Mouse (Mus musculus) CH12.LX (cell line): Measurements from ENCODE around the gene Olfr215. TPM values are rescaled to one million over a fixed set of nuclear protein-coding genes. Genes with fewer than 3 reads are reported as not detected.

Experiments
- DNase-seq: peaks from one replicate; pipeline ENCODE4 v3.0.0-alpha.2; 2013; ENCODE audit errors: extremely low read depth
- H3K27ac ChIP-seq: 2 replicates; pipeline ENCODE4 v1.5.1; 2012; ENCODE audit warnings: low read depth, mild to moderate bottlenecking, control low read depth, moderate library complexity; ENCODE audit not compliant: insufficient read depth
- H3K27me3 ChIP-seq: replicated peaks from 2 replicates; pipeline ENCODE3; 2012; ENCODE audit warnings: inconsistent platforms
- H3K36me3 ChIP-seq, 2 experiments: replicated peaks in 1 of 2; 2 replicates each; pipeline versions ENCODE3 to v1.6.1; 2012; ENCODE audit warnings: inconsistent platforms in 1 of 2, low read length in 1 of 2, mild to moderate bottlenecking in 1 of 2, mixed read lengths in 1 of 2, moderate library complexity in 1 of 2; ENCODE audit not compliant: control insufficient read depth in 1 of 2, insufficient read depth in 1 of 2
- H3K4me1 ChIP-seq, 2 experiments: 2 replicates each; pipeline ENCODE4 v1.6.1; 2012; ENCODE audit warnings: inconsistent platforms in 1 of 2, moderate library complexity in 1 of 2; ENCODE audit not compliant: insufficient read depth in 2 of 2, control insufficient read depth in 1 of 2
- H3K4me2 ChIP-seq: 2 replicates; pipeline ENCODE4 v1.6.1; 2012; ENCODE audit warnings: low read depth, mild to moderate bottlenecking, control low read depth; ENCODE audit not compliant: poor library complexity, insufficient read depth, severe bottlenecking
- H3K4me3 ChIP-seq, 3 experiments: fragments of 150-350 bp in 1 of 3; sonication (generic) in 1 of 3; replicated peaks in 1 of 3; 2 replicates each; pipeline versions ENCODE3 to v1.5.1; 2011 to 2012; ENCODE audit warnings: low read depth in 2 of 3, low read length in 2 of 3, mild to moderate bottlenecking in 2 of 3, moderate library complexity in 2 of 3, control low read depth in 1 of 3, improper control_type of control experiment in 1 of 3, inconsistent platforms in 1 of 3, mixed read lengths in 1 of 3; ENCODE audit not compliant: poor library complexity in 1 of 3
- H3K79me2 ChIP-seq: replicated peaks from 2 replicates; pipeline ENCODE4 v1.6.1; 2012; ENCODE audit warnings: mild to moderate bottlenecking, moderate library complexity; ENCODE audit not compliant: control insufficient read depth, poor library complexity, insufficient read depth, severe bottlenecking; ENCODE audit errors: extremely low read depth
- H3K9ac ChIP-seq: 2 replicates; pipeline ENCODE4 v1.6.1; 2012; ENCODE audit warnings: low read depth, mild to moderate bottlenecking, control low read depth, moderate library complexity; ENCODE audit not compliant: insufficient read depth
- H3K9me3 ChIP-seq: replicated peaks from 2 replicates; pipeline ENCODE3; 2012; ENCODE audit warnings: low read length, inconsistent platforms, mixed read lengths
- BHLHE40 ChIP-seq: IDR thresholded peaks from 2 replicates; pipeline ENCODE4 v1.6.1; 2011; ENCODE audit warnings: mild to moderate bottlenecking, low read depth, low read length, improper control_type of control experiment
- CHD2 ChIP-seq: IDR thresholded peaks from 2 replicates; pipeline ENCODE4 v1.6.1; 2011; ENCODE audit warnings: low read length, improper control_type of control experiment
- CTCF ChIP-seq, 2 experiments: IDR thresholded peaks in 1 of 2; conservative IDR thresholded peaks in 1 of 2; 2 replicates each; pipeline ENCODE4 v1.5.1; 2011 to 2012; ENCODE audit warnings: low read depth in 2 of 2, low read length in 2 of 2, improper control_type of control experiment in 1 of 2, inconsistent platforms in 1 of 2, mild to moderate bottlenecking in 1 of 2, moderate library complexity in 1 of 2
- ELF1 ChIP-seq: IDR thresholded peaks from 2 replicates; pipeline ENCODE4 v1.6.1; 2014; ENCODE audit warnings: low read depth, mild to moderate bottlenecking, inconsistent platforms, low read length, improper control_type of control experiment
- EP300 ChIP-seq: IDR thresholded peaks from 2 replicates; pipeline ENCODE4 v1.6.1; 2011; ENCODE audit warnings: low read length, improper control_type of control experiment
- ETS1 ChIP-seq: conservative IDR thresholded peaks from 2 replicates; pipeline ENCODE4 v1.6.1; 2012; ENCODE audit warnings: low read depth, mild to moderate bottlenecking, inconsistent platforms, low read length, improper control_type of control experiment, moderate library complexity
- GABPA ChIP-seq: IDR thresholded peaks from 2 replicates; pipeline ENCODE4 v1.6.1; 2012; ENCODE audit warnings: low read depth, low read length, improper control_type of control experiment, inconsistent platforms; ENCODE audit not compliant: insufficient replicate concordance
- IRF4 ChIP-seq: IDR thresholded peaks from 2 replicates; pipeline ENCODE4 v1.6.1; 2014; ENCODE audit warnings: low read depth, mild to moderate bottlenecking, inconsistent platforms, low read length, improper control_type of control experiment
- JUN ChIP-seq: IDR thresholded peaks from 2 replicates; pipeline ENCODE4 v1.6.1; 2011; ENCODE audit warnings: low read depth, mild to moderate bottlenecking, low read length, improper control_type of control experiment, moderate library complexity; ENCODE audit not compliant: insufficient read depth
- JUND ChIP-seq: conservative IDR thresholded peaks from 2 replicates; pipeline ENCODE4 v1.6.1; 2011; ENCODE audit warnings: low read depth, low read length, improper control_type of control experiment
- KAT2A ChIP-seq: IDR thresholded peaks from 2 replicates; pipeline ENCODE4 v1.6.1; 2012; ENCODE audit warnings: low read length, improper control_type of control experiment, inconsistent platforms; ENCODE audit not compliant: insufficient replicate concordance
- MAFK ChIP-seq: IDR thresholded peaks from 2 replicates; pipeline ENCODE4 v1.6.1; 2011; ENCODE audit warnings: low read length, improper control_type of control experiment; ENCODE audit not compliant: insufficient replicate concordance
- MAX ChIP-seq: IDR thresholded peaks from 2 replicates; pipeline ENCODE4 v1.6.1; 2011; ENCODE audit warnings: low read length, improper control_type of control experiment
- MAZ ChIP-seq: IDR thresholded peaks from 2 replicates; pipeline ENCODE4 v1.6.1; 2012; ENCODE audit warnings: low read depth, mild to moderate bottlenecking, inconsistent platforms, low read length, improper control_type of control experiment, moderate library complexity
- MEF2A ChIP-seq: IDR thresholded peaks from 2 replicates; pipeline ENCODE4 v1.6.1; 2014; ENCODE audit warnings: low read depth, mild to moderate bottlenecking, inconsistent platforms, low read length, improper control_type of control experiment, borderline replicate concordance
- MXI1 ChIP-seq: IDR thresholded peaks from 2 replicates; pipeline ENCODE4 v1.6.1; 2011; ENCODE audit warnings: mild to moderate bottlenecking, low read depth, low read length, improper control_type of control experiment
- NELFE ChIP-seq: IDR thresholded peaks from 2 replicates; pipeline ENCODE4 v1.6.1; 2011; ENCODE audit warnings: low read depth, low read length, improper control_type of control experiment
- NRF1 ChIP-seq: IDR thresholded peaks from 2 replicates; pipeline ENCODE4 v1.6.1; 2014; ENCODE audit warnings: low read depth, mild to moderate bottlenecking, inconsistent platforms, low read length, improper control_type of control experiment, moderate library complexity
- PAX5 ChIP-seq: IDR thresholded peaks from 2 replicates; pipeline ENCODE4 v1.6.1; 2012; ENCODE audit warnings: low read length, inconsistent platforms, mixed read lengths
- POLR2A ChIP-seq: IDR thresholded peaks from 2 replicates; pipeline ENCODE4 v1.6.1; 2011; ENCODE audit warnings: low read depth, mild to moderate bottlenecking, improper control_type of control experiment, low read length
- POLR2AphosphoS2 ChIP-seq: IDR thresholded peaks from 2 replicates; pipeline ENCODE4 v1.6.1; 2011; ENCODE audit warnings: low read depth, low read length, improper control_type of control experiment
- SIN3A ChIP-seq: IDR thresholded peaks from 2 replicates; pipeline ENCODE4 v1.6.1; 2012; ENCODE audit warnings: low read length, improper control_type of control experiment, inconsistent platforms
- SMC3 ChIP-seq: IDR thresholded peaks from 2 replicates; pipeline ENCODE4 v1.6.1; 2011; ENCODE audit warnings: low read depth, low read length, improper control_type of control experiment
- TBP ChIP-seq: conservative IDR thresholded peaks from 2 replicates; pipeline ENCODE4 v1.6.1; 2011; ENCODE audit warnings: low read depth, low read length, improper control_type of control experiment
- UBTF ChIP-seq: IDR thresholded peaks from 2 replicates; pipeline ENCODE4 v1.6.1; 2012; ENCODE audit warnings: low read depth, mild to moderate bottlenecking, inconsistent platforms, low read length, improper control_type of control experiment, moderate library complexity
- ZC3H11A ChIP-seq: IDR thresholded peaks from 2 replicates; pipeline ENCODE4 v1.6.1; 2012; ENCODE audit warnings: low read depth, mild to moderate bottlenecking, inconsistent platforms, low read length, improper control_type of control experiment
- ZMIZ1 ChIP-seq: IDR thresholded peaks from 2 replicates; pipeline ENCODE4 v1.6.1; 2012; ENCODE audit warnings: low read depth, mild to moderate bottlenecking, inconsistent platforms, low read length, improper control_type of control experiment
- ZNF384 ChIP-seq: IDR thresholded peaks from 2 replicates; pipeline ENCODE4 v1.6.1; 2012; ENCODE audit warnings: low read depth, low read length, improper control_type of control experiment, inconsistent platforms
- dilution Hi-C: fragments of 300-500 bp; cut with MboI; formaldehyde crosslinking; loops from 2 replicates; pipeline ENCODE4 v1.14.3; 2020; ENCODE audit warnings: low sequenced_read_pairs; ENCODE audit not compliant: extremely low pct_unique_long_range_greater_than_20kb, extremely low pct_ligation_motif_present
- in situ Hi-C: fragments of 300-500 bp; cut with MboI; formaldehyde crosslinking; loops from 3 replicates; pipeline ENCODE4 v1.14.3; 2019; ENCODE audit warnings: low sequenced_read_pairs, low pct_ligation_motif_present, low pct_unique_long_range_greater_than_20kb, mixed read lengths
- polyA plus RNA-seq: library from polyadenylated mRNA; unstranded; fragments of >175 nt; gene quantifications from 2 replicates; pipeline ENCODE4 v1.2.1, GENCODE M21; 2012; ENCODE audit warnings: low read depth; ENCODE audit not compliant: insufficient read length
- total RNA-seq, 2 experiments: library from RNA; depleted of rRNA; stranded (reverse); fragments of 300-350 nt in 1 of 2; fragments of >200 nt in 1 of 2; gene quantifications; 2 replicates each; pipeline ENCODE4 v1.2.3; 2012 to 2014

Gene Olfr215
- total and polyA plus RNA-seq, 3 experiments: not detected

DNA sequence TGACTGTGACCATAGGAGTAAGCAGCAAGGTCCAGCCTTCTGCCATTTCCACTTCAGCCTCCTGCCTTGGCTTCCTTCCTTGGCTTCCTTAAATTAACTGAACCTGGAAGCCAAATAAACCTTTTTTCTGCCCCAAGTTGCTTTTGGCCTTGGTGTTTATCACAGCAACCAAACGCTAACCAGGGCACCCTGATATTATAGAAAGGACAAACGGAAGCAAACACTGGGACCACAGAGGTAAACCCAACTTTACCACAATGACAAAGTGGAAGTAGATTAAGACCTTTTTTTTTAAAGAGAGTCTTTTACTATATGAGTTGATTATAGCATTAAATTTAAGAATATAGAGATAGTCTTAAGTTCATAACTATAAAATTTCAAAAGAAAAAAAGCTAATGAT is 41.5 kb downstream of the Olfr215 start:
- Histone ChIP-seq H3K27me3 (peaks cover 22% of the 10 kb centered on the region), H3K27ac (no peak overlapping the region), H3K9ac (no peak overlapping the region), H3K79me2 (no peaks in the 10 kb centered on the region), H3K4me2 (no peak overlapping the region), H3K36me3 (no peaks in the 10 kb centered on the region), H3K9me3 (no peaks in the 10 kb centered on the region), H3K4me3 (no peak overlapping the region), H3K4me1 (no peaks in the 10 kb centered on the region)
- dilution Hi-C loops (no loop called here), in situ Hi-C loops (no loop called here)
- no peak for DNase-seq
- TF ChIP-seq IRF4 (no peak), NRF1 (no peak), ELF1 (no peak), PAX5 (no peak), MAX (no peak), MEF2A (no peak), UBTF (no peak), SMC3 (no peak), CTCF (conservative IDR thresholded peaks at IDR 0.05 in 1 of 2, IDR thresholded peaks at IDR 0.05 in 1 of 2; ENCODE audit: low read depth in 2 of 2, low read length in 2 of 2) (no peak), BHLHE40 (no peak), POLR2A (no peak), GABPA (no peak), MAFK (no peak), TBP (no peak), ETS1 (no peak), ZC3H11A (no peak), MXI1 (no peak), EP300 (no peak), ZMIZ1 (no peak)

DNA sequence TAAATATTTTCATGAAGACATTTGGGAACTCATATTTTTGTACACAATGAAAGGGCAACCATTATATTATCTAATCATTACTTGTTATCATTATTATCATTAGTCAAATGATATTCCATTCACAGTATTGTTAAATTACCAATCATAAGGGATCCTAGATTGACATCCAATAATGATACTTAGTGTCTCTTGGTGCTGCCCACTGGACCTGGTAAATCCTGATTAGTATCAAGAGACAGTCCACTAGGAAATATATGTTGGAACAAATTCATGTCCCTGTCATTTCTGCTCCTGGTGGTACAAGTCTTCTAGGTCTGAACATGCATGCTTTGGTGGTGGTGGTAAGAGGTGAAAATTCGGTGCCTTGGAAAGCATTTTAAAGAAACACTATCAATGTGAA is 45.8 kb downstream of the Olfr215 start, which contains the start of gene Olfr213:
Gene Olfr213, plus strand, starts transcription at position 301 of the 400 bp plus-strand sequence.
- no peak within 1 kb of the TSS for H3K27ac ChIP-seq
- in situ Hi-C loops: no loop called here
- H3K4me1 ChIP-seq: no peaks in the 10 kb centered on the region
- peaks cover under 1% of the 10 kb centered on the region for H3K27me3 ChIP-seq
- H3K4me2 ChIP-seq: no peak within 1 kb of the TSS
- no peak within 1 kb of the TSS for H3K4me3 ChIP-seq
- H3K79me2 ChIP-seq: no peaks in the 10 kb centered on the region
- H3K9ac ChIP-seq: no peak within 1 kb of the TSS
- TF ChIP-seq ZNF384 (no peak), MEF2A (no peak), GABPA (no peak), SMC3 (no peak), JUN (no peak), POLR2AphosphoS2 (no peak), NELFE (no peak), PAX5 (no peak), NRF1 (no peak), KAT2A (no peak), MXI1 (no peak), JUND (no peak), MAFK (no peak), ZMIZ1 (no peak), MAZ (no peak), CHD2 (no peak), POLR2A (no peak), SIN3A (no peak), ELF1 (no peak)
- H3K9me3 ChIP-seq: no peaks in the 10 kb centered on the region
- no peaks in the 10 kb centered on the region for H3K36me3 ChIP-seq
- DNase-seq: no peak
- dilution Hi-C loops: no loop called here
